ENCODE assay signal across 9 mouse cellular contexts in genomic region chr6:115519275-115519699, GRCm38 (mm10). TPM values are rescaled to one million over a fixed set of nuclear protein-coding genes. Genes with fewer than 3 reads are reported as not detected.
DNase-seq lines count a peak whose midpoint lies in the region.
"Had no signal": no experiment of that assay in that cellular context is flagged by ENCODE, and none has a peak within 500 bp of the region (broad histone marks: within the 10 kb centered on the region; RNA-seq: fewer than 3 reads in every experiment).

No protein-coding gene starts in this region.

- DNase-seq in adrenal gland, adult 2 months: peak; percentile 75
- DNase-seq in adrenal gland, adult 8-10 months: no peak
- peak; percentile 53 to 72 for DNase-seq in spleen, postnatal 4 days (ENCODE audit: low spot score in 2 of 2)
- DNase-seq in spleen, adult 18-20 months: no peak
- DNase-seq in lung, postnatal 25 days (ENCODE audit: low spot score): peak; percentile 60
- peak; percentile 53 for DNase-seq in thymus, postnatal 4 days
- no peak for DNase-seq in right cerebral cortex, postnatal 36 days (ENCODE audit: low spot score in 2 of 2)
- DNase-seq in neural tube, embryonic 10.5 days (ENCODE audit: extremely low spot score, low spot score): no peak
- DNase-seq: kidney, postnatal 14 days had no signal

RNA-seq across cellular contexts. Expression of gene Tsen2, which starts 25.2 kb away (rescaled TPM):
- 10 to 100 TPM in 1 of 2 experiments, 1 to 10 TPM in 1; 8.0 to 13.8 TPM for total RNA-seq in adrenal gland, adult 2 months (2021)
- 3.1 and 3.2 TPM in 2 replicates for polyA plus RNA-seq in adrenal gland, adult 2 months (2012; rRNA removed)
- total RNA-seq in adrenal gland, adult 8-10 months (2022): 10 to 100 TPM in 3 of 4 experiments, 1 to 10 TPM in 1; 9.1 to 19.9 (median 15.2) TPM

Comparison
In these comparisons a context has a peak if more than half of its experiments do, and no peak if none do; other contexts are left out.
1. DNase-seq: peak in adrenal gland, adult 2 months (single experiment), spleen, postnatal 4 days (2 of 2), lung, postnatal 25 days (single experiment) and thymus, postnatal 4 days (single experiment); none in adrenal gland, adult 8-10 months (single experiment), spleen, adult 18-20 months (0 of 2), right cerebral cortex, postnatal 36 days (0 of 2) and neural tube, embryonic 10.5 days (single experiment).